Mouse (Mus musculus) CH12.LX (cell line): ENCODE measurements around the gene Phka1. TPM values are rescaled to one million over a fixed set of nuclear protein-coding genes. Genes with fewer than 3 reads are reported as not detected.
A peak's percentile ranks its signal among the peaks of the same experiment; 100 is the strongest.
"Not testable (repeated sequence)": the region's sequence is repeated elsewhere in the genome, so short reads cannot be mapped to it uniquely, and the experiment has no call there.

Experiments used
- DNase-seq: peaks from one replicate; pipeline ENCODE4 v3.0.0-alpha.2; 2013; ENCODE audit errors: extremely low read depth
- H3K27ac ChIP-seq: 2 replicates; pipeline ENCODE4 v1.5.1; 2012; ENCODE audit warnings: low read depth, mild to moderate bottlenecking, control low read depth, moderate library complexity; ENCODE audit not compliant: insufficient read depth
- H3K27me3 ChIP-seq: replicated peaks from 2 replicates; pipeline ENCODE3; 2012; ENCODE audit warnings: inconsistent platforms
- H3K36me3 ChIP-seq, 2 experiments: replicated peaks in 1 of 2; 2 replicates each; pipeline versions ENCODE3 to v1.6.1; 2012; ENCODE audit warnings: inconsistent platforms in 1 of 2, low read length in 1 of 2, mild to moderate bottlenecking in 1 of 2, mixed read lengths in 1 of 2, moderate library complexity in 1 of 2; ENCODE audit not compliant: control insufficient read depth in 1 of 2, insufficient read depth in 1 of 2
- H3K4me1 ChIP-seq, 2 experiments: 2 replicates each; pipeline ENCODE4 v1.6.1; 2012; ENCODE audit warnings: inconsistent platforms in 1 of 2, moderate library complexity in 1 of 2; ENCODE audit not compliant: insufficient read depth in 2 of 2, control insufficient read depth in 1 of 2
- H3K4me2 ChIP-seq: 2 replicates; pipeline ENCODE4 v1.6.1; 2012; ENCODE audit warnings: low read depth, mild to moderate bottlenecking, control low read depth; ENCODE audit not compliant: poor library complexity, insufficient read depth, severe bottlenecking
- H3K4me3 ChIP-seq, 3 experiments: fragments of 150-350 bp in 1 of 3; sonication (generic) in 1 of 3; replicated peaks in 1 of 3; 2 replicates each; pipeline versions ENCODE3 to v1.5.1; 2011 to 2012; ENCODE audit warnings: low read depth in 2 of 3, low read length in 2 of 3, mild to moderate bottlenecking in 2 of 3, moderate library complexity in 2 of 3, control low read depth in 1 of 3, improper control_type of control experiment in 1 of 3, inconsistent platforms in 1 of 3, mixed read lengths in 1 of 3; ENCODE audit not compliant: poor library complexity in 1 of 3
- H3K79me2 ChIP-seq: replicated peaks from 2 replicates; pipeline ENCODE4 v1.6.1; 2012; ENCODE audit warnings: mild to moderate bottlenecking, moderate library complexity; ENCODE audit not compliant: control insufficient read depth, poor library complexity, insufficient read depth, severe bottlenecking; ENCODE audit errors: extremely low read depth
- H3K9ac ChIP-seq: 2 replicates; pipeline ENCODE4 v1.6.1; 2012; ENCODE audit warnings: low read depth, mild to moderate bottlenecking, control low read depth, moderate library complexity; ENCODE audit not compliant: insufficient read depth
- H3K9me3 ChIP-seq: replicated peaks from 2 replicates; pipeline ENCODE3; 2012; ENCODE audit warnings: low read length, inconsistent platforms, mixed read lengths
- BHLHE40 ChIP-seq: IDR thresholded peaks from 2 replicates; pipeline ENCODE4 v1.6.1; 2011; ENCODE audit warnings: mild to moderate bottlenecking, low read depth, low read length, improper control_type of control experiment
- CTCF ChIP-seq, 2 experiments: IDR thresholded peaks in 1 of 2; conservative IDR thresholded peaks in 1 of 2; 2 replicates each; pipeline ENCODE4 v1.5.1; 2011 to 2012; ENCODE audit warnings: low read depth in 2 of 2, low read length in 2 of 2, improper control_type of control experiment in 1 of 2, inconsistent platforms in 1 of 2, mild to moderate bottlenecking in 1 of 2, moderate library complexity in 1 of 2
- ELF1 ChIP-seq: IDR thresholded peaks from 2 replicates; pipeline ENCODE4 v1.6.1; 2014; ENCODE audit warnings: low read depth, mild to moderate bottlenecking, inconsistent platforms, low read length, improper control_type of control experiment
- HCFC1 ChIP-seq: IDR thresholded peaks from 2 replicates; pipeline ENCODE4 v1.6.1; 2012; ENCODE audit warnings: low read depth, mild to moderate bottlenecking, inconsistent platforms, low read length, improper control_type of control experiment
- IRF4 ChIP-seq: IDR thresholded peaks from 2 replicates; pipeline ENCODE4 v1.6.1; 2014; ENCODE audit warnings: low read depth, mild to moderate bottlenecking, inconsistent platforms, low read length, improper control_type of control experiment
- MAZ ChIP-seq: IDR thresholded peaks from 2 replicates; pipeline ENCODE4 v1.6.1; 2012; ENCODE audit warnings: low read depth, mild to moderate bottlenecking, inconsistent platforms, low read length, improper control_type of control experiment, moderate library complexity
- MEF2A ChIP-seq: IDR thresholded peaks from 2 replicates; pipeline ENCODE4 v1.6.1; 2014; ENCODE audit warnings: low read depth, mild to moderate bottlenecking, inconsistent platforms, low read length, improper control_type of control experiment, borderline replicate concordance
- MXI1 ChIP-seq: IDR thresholded peaks from 2 replicates; pipeline ENCODE4 v1.6.1; 2011; ENCODE audit warnings: mild to moderate bottlenecking, low read depth, low read length, improper control_type of control experiment
- NRF1 ChIP-seq: IDR thresholded peaks from 2 replicates; pipeline ENCODE4 v1.6.1; 2014; ENCODE audit warnings: low read depth, mild to moderate bottlenecking, inconsistent platforms, low read length, improper control_type of control experiment, moderate library complexity
- POLR2A ChIP-seq: IDR thresholded peaks from 2 replicates; pipeline ENCODE4 v1.6.1; 2011; ENCODE audit warnings: low read depth, mild to moderate bottlenecking, improper control_type of control experiment, low read length
- RAD21 ChIP-seq: IDR thresholded peaks from 2 replicates; pipeline ENCODE4 v1.6.1; 2011; ENCODE audit warnings: low read depth, mild to moderate bottlenecking, low read length, improper control_type of control experiment, moderate library complexity
- SIN3A ChIP-seq: IDR thresholded peaks from 2 replicates; pipeline ENCODE4 v1.6.1; 2012; ENCODE audit warnings: low read length, improper control_type of control experiment, inconsistent platforms
- SMC3 ChIP-seq: IDR thresholded peaks from 2 replicates; pipeline ENCODE4 v1.6.1; 2011; ENCODE audit warnings: low read depth, low read length, improper control_type of control experiment
- TCF12 ChIP-seq: IDR thresholded peaks from 2 replicates; pipeline ENCODE4 v1.6.1; 2014; ENCODE audit warnings: low read depth, mild to moderate bottlenecking, inconsistent platforms, low read length, improper control_type of control experiment
- USF1 ChIP-seq: IDR thresholded peaks from 2 replicates; pipeline ENCODE4 v1.6.1; 2014; ENCODE audit warnings: low read depth, mild to moderate bottlenecking, inconsistent platforms, low read length, improper control_type of control experiment
- ZNF384 ChIP-seq: IDR thresholded peaks from 2 replicates; pipeline ENCODE4 v1.6.1; 2012; ENCODE audit warnings: low read depth, low read length, improper control_type of control experiment, inconsistent platforms
- dilution Hi-C: fragments of 300-500 bp; cut with MboI; formaldehyde crosslinking; loops from 2 replicates; pipeline ENCODE4 v1.14.3; 2020; ENCODE audit warnings: low sequenced_read_pairs; ENCODE audit not compliant: extremely low pct_unique_long_range_greater_than_20kb, extremely low pct_ligation_motif_present
- in situ Hi-C: fragments of 300-500 bp; cut with MboI; formaldehyde crosslinking; loops from 3 replicates; pipeline ENCODE4 v1.14.3; 2019; ENCODE audit warnings: low sequenced_read_pairs, low pct_ligation_motif_present, low pct_unique_long_range_greater_than_20kb, mixed read lengths
- polyA plus RNA-seq: library from polyadenylated mRNA; unstranded; fragments of >175 nt; gene quantifications from 2 replicates; pipeline ENCODE4 v1.2.1, GENCODE M21; 2012; ENCODE audit warnings: low read depth; ENCODE audit not compliant: insufficient read length
- total RNA-seq, 2 experiments: library from RNA; depleted of rRNA; stranded (reverse); fragments of 300-350 nt in 1 of 2; fragments of >200 nt in 1 of 2; gene quantifications; 2 replicates each; pipeline ENCODE4 v1.2.3; 2012 to 2014

Phka1 gene
- total RNA-seq (2012; rRNA removed) (3.3 and 3.9 TPM in 2 replicates), total RNA-seq (2014; rRNA removed) (2.1 TPM in 2 replicates), polyA plus RNA-seq (2.2 and 2.3 TPM in 2 replicates)

- H3K4me2 ChIP-seq, result peak within 1 kb of the TSS; percentile 59
- peaks cover 0 to 6% of the 10 kb centered on the region in 2 experiments; a peak in 1 of 4 replicates for H3K4me1 ChIP-seq
- dilution Hi-C loops, result no loop called here
- H3K27ac ChIP-seq, result no peak within 1 kb of the TSS
- peak within 1 kb of the TSS; percentile 78 for H3K9ac ChIP-seq
- H3K4me3 ChIP-seq, result peak within 1 kb of the TSS; percentile 56 to 89 (median 60)
- H3K79me2 ChIP-seq, result no peaks in the 10 kb centered on the region
- no peaks in the 10 kb centered on the region for H3K27me3 ChIP-seq
- no peaks in the 10 kb centered on the region for H3K36me3 ChIP-seq
- TF ChIP-seq MXI1, result peak; percentile 65; the same call in 1 of the 2 replicates
- peak; percentile 32; the same call in 1 of the 2 replicates for TF ChIP-seq MEF2A
- no peak for TF ChIP-seq IRF4
- TF ChIP-seq ZNF384, result no peak
- TF ChIP-seq USF1, result no peak
- no peak; the same call in none of the 2 replicates for TF ChIP-seq HCFC1
- TF ChIP-seq SIN3A, result peak; percentile 59
- TF ChIP-seq BHLHE40, result peak; percentile 32; the same call in 1 of the 2 replicates
- peak; percentile 77 for TF ChIP-seq NRF1
- peak; percentile 16; the same call in 1 of the 2 replicates for TF ChIP-seq ELF1
- TF ChIP-seq CTCF (conservative IDR thresholded peaks at IDR 0.05 in 1 of 2, IDR thresholded peaks at IDR 0.05 in 1 of 2; ENCODE audit: low read depth in 2 of 2, low read length in 2 of 2), result 0 out of 4 replicates have a peak, but pooled peaks of 1 of the 2 experiments have one; percentile 7
- TF ChIP-seq MAZ, result 0 out of 2 replicates have a peak, but pooled peaks have one; percentile 50
- peak; percentile 25; the same call in 1 of the 2 replicates for TF ChIP-seq TCF12
- TF ChIP-seq POLR2A, result peak; percentile 51; the same call in 1 of the 2 replicates
- peak; percentile 40 for DNase-seq
- in situ Hi-C loops, result no loop called here
- no peaks in the 10 kb centered on the region for H3K9me3 ChIP-seq
These were observed at the start of gene Phka1 for GRCm38 (mm10) chrX:102643823-102644572. Gene Phka1 (minus strand): TSS chrX:102644246.

GRCm38 (mm10) chrX:102689252-102689651 is 45.2 kb upstream of the Phka1 start:
- H3K79me2 ChIP-seq, H3K9me3 ChIP-seq, H3K36me3 ChIP-seq, H3K27ac ChIP-seq, H3K4me2 ChIP-seq, H3K9ac ChIP-seq, in situ Hi-C loops, H3K27me3 ChIP-seq, H3K4me1 ChIP-seq, dilution Hi-C loops, H3K4me3 ChIP-seq: not testable (repeated sequence)
- TF ChIP-seq CTCF (conservative IDR thresholded peaks at IDR 0.05 in 1 of 2, IDR thresholded peaks at IDR 0.05 in 1 of 2; ENCODE audit: low read depth in 2 of 2, low read length in 2 of 2), result peak in 1 of 2 experiments; percentile 37; a peak in 2 of 4 replicates
- TF ChIP-seq RAD21, result peak; percentile 1
- TF ChIP-seq SMC3, result 0 out of 2 replicates have a peak, but pooled peaks have one; percentile 4
- peak; percentile 49; the same call in 1 of the 2 replicates for TF ChIP-seq BHLHE40
- peak; percentile 17 for DNase-seq

- H3K79me2 ChIP-seq, DNase-seq, H3K9ac ChIP-seq, H3K4me3 ChIP-seq, in situ Hi-C loops, dilution Hi-C loops, H3K27me3 ChIP-seq, H3K27ac ChIP-seq, H3K36me3 ChIP-seq, H3K4me2 ChIP-seq, H3K4me1 ChIP-seq, H3K9me3 ChIP-seq: not testable (repeated sequence)
These were observed 42.8 kb upstream of the Phka1 start, which contains the start of gene Gm3880 for GRCm38 (mm10) chrX:102686872-102687271. Gene Gm3880 (minus strand): TSS chrX:102686972.

- H3K4me3 ChIP-seq, H3K27ac ChIP-seq, H3K4me1 ChIP-seq, DNase-seq, in situ Hi-C loops, H3K9ac ChIP-seq, H3K9me3 ChIP-seq, H3K36me3 ChIP-seq, H3K79me2 ChIP-seq, dilution Hi-C loops, H3K27me3 ChIP-seq, H3K4me2 ChIP-seq: not testable (repeated sequence)
These were observed 40.7 kb upstream of the Phka1 start for GRCm38 (mm10) chrX:102684706-102685105.
